Mouse (Mus musculus) c-Kit-positive CD71-negative TER-119-negative erythroid progenitor cells, embryonic 14.5 days (primary cell): ENCODE measurements around the gene Bloc1s4.

Source experiments
- DNase-seq: peaks from one replicate; pipeline ENCODE4 v3.0.0-alpha.2; 2013; ENCODE audit warnings: low read depth

The Bloc1s4 gene

DNA sequence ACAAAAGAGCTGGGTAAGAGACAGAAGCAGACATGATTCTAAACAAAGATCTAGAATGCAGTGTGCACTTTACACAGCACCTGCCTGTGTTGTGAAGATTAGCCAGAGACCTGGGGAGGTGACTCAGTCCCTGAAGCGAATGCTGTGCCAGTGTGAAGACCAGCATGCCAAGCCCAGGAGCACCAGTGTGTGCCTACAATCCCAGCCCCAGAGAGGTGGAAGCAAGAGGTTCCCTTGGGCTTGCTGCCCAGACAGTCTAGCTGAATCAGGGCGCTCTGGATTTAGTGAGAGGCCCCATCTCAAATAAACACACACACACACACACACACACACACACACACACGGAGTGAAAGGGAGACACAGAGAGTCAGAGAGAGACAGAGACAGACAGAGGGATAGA is 30.6 kb downstream of the Bloc1s4 start:
- DNase-seq, result no peak

DNA sequence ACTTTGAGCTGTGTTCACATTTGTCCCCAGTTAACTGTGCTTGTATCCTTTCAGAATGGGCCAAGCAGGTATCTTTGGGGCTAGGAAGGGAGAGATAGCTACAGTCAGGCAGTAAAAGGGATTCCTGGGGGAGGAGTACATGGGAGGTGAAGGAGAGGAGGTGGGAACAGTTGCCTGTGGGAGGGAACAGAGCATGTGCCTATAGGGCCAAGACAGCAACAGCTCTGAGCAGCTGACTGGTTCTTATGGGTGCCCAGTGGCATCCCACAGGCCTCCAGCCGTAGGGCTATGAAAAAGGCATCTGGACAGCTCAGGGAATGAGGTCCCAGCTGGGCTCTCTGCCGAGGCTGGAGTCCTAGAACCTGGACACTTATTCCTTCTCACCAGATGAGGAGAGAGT is 31.6 kb downstream of the Bloc1s4 start:
- DNase-seq, result no peak

DNA sequence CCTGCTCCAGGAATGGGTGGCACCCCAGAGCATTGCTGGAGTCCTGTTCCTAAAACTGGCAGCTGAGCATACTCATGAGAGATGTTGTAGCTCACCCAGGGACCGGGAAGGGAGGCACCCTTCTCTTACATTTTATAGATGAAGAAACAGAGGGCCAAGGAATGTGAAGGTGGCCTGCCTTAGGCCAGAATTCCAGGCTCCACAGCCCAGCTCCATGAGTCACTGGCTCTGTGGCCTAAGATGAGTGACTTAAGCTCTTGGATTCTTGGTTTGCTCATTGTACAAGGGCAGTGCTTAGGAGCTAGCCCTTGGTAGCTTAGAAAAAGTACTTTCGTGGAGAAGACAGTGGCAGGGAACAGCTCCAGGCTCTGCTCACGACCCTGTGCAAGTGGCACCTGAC is 33.6 kb downstream of the Bloc1s4 start:
- DNase-seq, result no peak

DNA sequence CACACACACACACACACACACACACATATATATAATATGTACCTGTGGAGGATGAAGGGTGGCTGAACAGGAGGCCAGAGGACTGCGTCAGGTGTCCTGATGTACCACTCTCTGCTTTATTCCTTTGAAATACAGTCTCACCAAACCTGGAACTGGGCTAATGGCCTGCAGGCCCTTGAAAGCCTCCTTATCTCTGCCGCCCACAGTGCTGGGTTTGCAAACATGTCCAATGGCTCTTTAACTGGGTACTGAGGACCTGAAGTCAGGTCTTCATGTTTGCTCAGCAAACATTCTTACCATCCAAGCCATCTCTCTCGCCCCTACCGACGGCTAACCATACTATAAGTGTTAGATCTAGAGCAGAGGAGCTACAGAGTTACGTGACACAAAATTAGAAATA is 34.8 kb downstream of the Bloc1s4 start:
- no peak for DNase-seq

DNA sequence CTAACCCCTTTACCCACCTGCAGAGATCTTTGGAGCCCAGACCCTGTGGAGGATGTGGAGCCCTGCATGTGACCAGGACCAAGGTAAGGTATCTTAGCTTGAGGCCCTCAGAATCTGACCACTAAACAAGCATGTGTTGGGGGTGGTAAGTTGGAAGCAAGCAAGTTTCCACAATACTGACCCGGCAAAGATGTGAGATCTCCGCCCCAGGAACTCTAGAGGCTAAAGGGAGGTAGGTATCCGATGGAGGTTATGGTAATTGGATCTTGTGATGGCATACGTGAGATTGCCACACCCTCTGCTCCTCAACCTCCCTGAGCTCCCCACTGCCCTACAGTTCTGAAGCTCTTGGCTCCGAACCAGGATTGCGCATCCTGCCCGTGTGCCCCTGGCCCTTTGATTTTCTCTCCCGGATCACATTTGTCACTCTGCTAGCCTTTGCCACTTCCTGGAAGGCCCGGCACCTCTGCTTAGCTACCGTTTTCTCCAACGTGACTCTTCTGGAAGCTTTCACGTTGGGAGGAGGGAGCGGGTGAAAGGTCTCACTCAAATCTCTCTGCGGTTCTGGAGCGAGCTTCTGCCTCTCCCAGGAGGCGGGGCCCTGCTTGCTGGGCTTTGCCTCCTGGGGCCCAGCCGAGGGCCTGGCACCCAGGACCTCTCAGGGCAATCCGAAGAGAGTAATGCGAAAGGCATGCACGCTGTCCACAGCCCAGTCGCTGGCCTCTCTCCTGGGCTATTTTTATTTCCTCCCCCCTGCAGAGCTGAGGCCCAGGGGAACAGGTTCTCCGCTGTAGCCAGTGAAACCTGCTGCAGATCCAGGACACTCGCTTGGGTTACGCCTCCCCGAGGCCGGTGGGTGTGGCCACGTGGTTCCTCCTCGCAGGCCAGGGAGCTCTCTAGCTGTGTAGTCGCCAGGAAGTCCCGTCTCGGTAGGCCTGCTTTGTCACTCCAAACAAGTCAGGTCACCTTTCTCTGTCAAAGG is 35.6 kb downstream of the Bloc1s4 start:
- DNase-seq, result peak; percentile 65

DNA sequence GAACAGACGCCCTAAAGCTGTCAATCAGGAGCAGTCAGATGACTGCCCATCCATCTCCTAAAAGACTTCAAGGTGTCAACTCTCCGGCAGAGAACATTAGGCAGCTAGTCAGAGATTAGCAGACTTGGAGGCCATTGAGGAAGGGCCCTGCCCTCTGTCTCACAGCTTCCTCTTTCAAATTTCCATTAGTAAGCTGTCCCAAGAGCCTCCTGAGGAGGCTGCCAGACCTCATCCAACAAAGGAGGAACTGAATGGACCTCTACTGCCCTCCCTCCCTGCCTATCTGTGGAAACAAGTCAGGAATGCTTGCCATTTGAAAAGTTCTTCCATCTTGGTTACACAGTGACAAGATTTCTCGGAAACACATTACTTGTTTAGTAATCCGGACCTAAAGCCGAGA is 36.6 kb downstream of the Bloc1s4 start:
- no peak for DNase-seq

DNA sequence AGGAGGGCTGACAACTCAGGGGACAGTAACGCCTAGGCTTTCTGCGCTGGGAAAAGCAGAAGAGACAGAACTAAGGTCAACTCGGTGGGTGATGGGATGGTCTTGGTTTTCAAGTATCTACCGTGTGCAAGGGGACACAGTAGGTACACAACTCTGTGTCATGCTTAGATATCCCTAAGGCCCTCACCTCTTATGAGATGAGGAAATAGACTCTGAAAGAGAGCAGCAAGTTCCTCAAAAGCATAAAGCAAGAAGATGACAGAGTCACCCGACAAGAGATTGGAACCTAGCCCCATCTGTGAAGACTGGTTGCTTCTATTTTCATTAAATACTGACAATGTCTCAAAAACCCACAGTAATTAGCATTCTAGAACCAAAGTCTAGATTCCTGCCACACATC is 42.7 kb downstream of the Bloc1s4 start:
- DNase-seq, result no peak

DNA sequence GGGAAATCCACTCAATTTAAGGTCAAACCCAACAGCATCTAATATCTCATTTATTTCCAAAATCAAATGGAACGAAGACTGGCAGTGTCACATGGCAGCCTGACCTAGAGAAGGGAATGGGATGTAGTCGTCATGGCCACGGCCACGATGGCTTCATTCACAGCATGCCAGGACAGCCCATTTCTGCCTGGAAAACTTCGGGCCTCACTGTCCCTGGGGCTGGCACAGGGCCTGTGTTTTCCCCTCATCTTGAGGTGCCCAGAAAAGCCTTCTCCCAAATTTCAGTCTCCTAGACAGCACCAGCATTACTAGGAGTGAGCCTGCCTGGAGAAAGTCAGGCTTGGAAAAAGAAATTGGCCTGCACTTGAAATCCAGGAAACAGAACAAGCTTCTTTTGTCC is 43.1 kb downstream of the Bloc1s4 start:
- DNase-seq, result no peak

DNA sequence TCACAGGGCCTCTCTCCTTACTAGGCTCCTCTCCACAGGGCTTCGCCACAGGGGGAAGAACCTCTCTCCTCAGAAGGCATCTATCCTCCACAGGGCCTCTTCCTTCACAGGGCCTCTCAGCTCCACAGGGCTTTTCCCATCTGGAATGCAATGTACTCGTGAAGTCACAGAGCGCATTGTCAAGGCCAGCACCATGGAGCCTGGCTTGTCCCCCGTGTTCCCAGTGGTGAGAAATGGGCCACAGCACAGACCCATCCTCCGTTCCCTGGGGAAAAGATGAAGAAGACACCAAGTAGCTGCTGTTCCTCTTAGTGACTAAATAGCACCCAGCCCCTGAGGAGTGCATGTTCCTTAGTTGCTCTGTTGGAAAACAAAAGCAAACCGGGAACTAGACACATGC is 43.8 kb downstream of the Bloc1s4 start:
- no peak for DNase-seq

DNA sequence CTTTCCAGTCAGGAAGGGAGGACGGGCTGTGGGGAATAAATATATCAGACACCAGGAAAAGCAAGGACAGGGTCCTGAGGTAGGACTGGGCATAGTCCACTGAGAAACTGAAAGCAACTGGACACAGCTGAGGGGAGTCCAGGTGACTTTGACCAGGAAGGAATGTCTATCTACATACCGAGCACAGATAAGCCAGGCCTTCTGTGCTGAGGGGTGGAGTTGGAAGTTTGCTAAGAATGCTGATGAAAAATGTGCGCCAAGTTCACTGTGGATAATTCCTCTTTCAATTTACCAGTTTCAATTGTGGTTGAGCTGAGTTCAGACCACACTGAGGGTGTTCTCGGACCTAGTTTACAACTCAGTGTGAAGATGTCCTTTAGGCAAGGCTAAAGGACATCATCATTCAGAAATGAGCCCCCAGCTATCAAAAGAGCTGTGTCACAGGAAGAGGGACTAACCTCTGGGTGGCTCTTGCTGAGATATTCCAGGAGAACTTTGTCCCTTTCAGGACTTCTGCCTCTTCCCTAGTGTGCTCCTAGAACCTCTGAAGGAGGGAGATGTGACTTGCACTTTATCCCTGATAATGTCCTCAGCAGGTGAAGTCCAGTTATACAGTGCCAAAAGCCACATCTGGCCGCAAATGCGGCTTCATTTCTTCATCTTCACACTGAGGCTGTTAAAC is 47.4 kb downstream of the Bloc1s4 start:
- no peak for DNase-seq

DNA sequence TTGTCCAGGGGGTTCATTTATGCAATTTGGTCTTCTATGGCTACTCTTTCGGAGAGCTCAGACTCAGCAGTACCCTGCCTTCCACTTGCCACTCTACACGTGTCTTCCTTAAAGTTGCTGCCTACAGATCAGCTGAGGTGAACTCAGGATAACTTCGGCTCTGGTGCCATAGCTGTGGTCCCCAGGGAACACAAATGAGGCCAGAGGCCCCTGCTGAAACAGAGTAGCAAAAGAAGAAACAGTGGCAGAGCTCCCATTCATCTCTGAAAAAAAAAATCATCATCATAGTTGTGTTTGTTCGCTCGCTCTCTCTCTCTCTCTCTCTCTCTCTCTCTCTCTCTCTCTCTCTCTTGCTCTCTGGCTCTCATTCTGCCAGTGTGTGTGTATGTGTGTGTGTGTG is 49.8 kb downstream of the Bloc1s4 start:
- no peak for DNase-seq

DNA sequence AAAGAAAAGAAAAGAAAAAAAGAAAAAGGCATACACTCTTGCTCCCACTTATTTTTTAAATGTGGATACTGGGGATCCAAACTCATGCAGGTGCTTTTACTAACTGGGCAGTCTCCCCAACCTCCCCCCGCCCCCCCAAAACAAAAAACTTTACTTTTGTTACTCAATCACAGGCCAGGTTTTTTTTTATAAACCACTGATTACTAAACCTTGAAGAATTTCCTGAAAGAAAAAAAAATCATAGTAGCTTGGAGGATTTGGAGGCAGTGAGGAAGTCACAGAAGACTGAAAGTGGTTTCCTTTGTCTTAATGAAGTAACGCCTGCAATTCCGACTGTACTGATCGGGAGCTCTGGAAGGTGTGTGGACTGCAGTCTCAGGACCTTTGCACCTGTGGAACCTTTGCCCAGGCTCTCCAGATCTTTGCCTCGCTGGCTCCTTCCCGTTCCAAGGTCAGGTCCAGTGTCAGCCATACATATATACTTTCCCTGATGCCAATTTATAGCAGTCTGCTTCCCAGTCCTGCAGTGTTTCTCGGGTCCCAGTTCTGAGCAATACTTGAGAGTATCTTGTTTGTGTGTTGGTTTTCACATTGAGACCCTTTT is 50.3 kb downstream of the Bloc1s4 start:
- no peak for DNase-seq
